Mouse (Mus musculus) 3134 (cell line): Measurements from ENCODE around the gene 4921509C19Rik.
"Not testable (repeated sequence)": the region's sequence is repeated elsewhere in the genome, so short reads cannot be mapped to it uniquely, and the experiment has no call there.

Experiments used
- DNase-seq: peaks from one replicate; pipeline ENCODE4 v3.0.0-alpha.2; 2011; ENCODE audit warnings: low spot score; ENCODE audit not compliant: insufficient read length; ENCODE audit errors: extremely low read depth

Gene 4921509C19Rik

GRCm38 (mm10) chr2:151476053-151476452 is at the start of gene 4921509C19Rik:
Gene 4921509C19Rik (minus strand): TSS chr2:151476153.
- DNase-seq = not testable (repeated sequence)

DNA sequence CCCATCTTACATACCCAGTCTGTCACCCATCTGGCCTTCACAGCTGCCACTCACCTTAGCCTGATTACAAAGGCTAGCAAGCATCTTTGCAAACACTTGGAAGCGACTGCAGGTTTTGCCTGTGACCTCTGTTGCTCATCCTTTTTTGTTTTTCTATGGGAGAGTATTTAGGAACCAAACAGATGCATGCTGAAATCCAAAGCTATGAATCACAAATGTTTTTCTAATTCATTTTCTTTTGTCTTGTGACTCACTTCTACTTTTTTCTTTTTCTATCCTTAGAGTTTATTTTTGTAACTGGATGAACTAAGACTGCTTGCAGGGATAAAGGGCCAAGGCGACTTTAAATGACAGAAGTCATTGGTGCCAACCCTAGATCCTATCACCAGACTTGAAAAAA is 49.6 kb upstream of the 4921509C19Rik start:
- DNase-seq = peak; percentile 30

GRCm38 (mm10) chr2:151524324-151525041 is 48.5 kb upstream of the 4921509C19Rik start:
- peak; percentile 22 for DNase-seq

GRCm38 (mm10) chr2:151519000-151519399 is 43.0 kb upstream of the 4921509C19Rik start:
- no peak for DNase-seq

DNA sequence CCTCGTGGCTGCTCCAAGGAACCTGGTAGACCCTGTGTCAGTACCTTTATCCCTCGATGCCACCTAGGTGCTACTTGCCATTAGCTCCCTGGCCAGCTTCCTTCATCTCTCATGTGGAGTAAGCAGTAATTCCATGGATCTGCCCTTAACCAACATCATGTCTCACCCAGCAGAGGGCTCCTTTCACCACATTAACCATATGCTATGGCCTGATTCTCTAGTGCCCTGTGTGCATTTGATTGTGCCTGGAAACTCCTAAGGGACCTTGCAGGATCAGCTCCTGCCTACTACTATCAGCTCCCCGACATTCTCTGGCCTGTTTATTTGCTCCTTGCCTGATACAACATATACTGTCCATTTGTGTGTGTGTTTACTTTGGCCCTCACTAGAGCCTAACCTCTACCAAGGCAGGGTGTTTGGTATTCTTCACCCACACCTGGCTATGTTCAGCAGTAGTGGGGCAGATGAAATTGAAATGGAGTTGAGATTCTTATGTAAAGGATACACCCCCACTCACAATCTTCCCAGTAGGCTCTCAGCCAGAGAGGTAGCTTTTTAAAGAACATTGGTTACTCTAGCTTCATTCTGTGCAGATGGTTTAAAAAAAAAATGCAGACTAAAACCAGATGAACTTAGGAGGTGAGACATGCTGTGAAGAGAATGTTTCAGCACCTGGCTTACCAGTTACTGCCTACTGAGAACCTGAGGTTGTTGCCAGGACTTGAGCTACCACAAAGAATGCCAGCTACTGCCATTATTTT is 37.8 kb upstream of the 4921509C19Rik start:
- no peak for DNase-seq

GRCm38 (mm10) chr2:151512199-151512598 is 36.2 kb upstream of the 4921509C19Rik start:
- no peak for DNase-seq

- no peak for DNase-seq
Observed at GRCm38 (mm10) chr2:151504226-151504625, 28.3 kb upstream of the 4921509C19Rik start.

- no peak for DNase-seq
Observed at GRCm38 (mm10) chr2:151500442-151501007, 24.6 kb upstream of the 4921509C19Rik start.

DNA sequence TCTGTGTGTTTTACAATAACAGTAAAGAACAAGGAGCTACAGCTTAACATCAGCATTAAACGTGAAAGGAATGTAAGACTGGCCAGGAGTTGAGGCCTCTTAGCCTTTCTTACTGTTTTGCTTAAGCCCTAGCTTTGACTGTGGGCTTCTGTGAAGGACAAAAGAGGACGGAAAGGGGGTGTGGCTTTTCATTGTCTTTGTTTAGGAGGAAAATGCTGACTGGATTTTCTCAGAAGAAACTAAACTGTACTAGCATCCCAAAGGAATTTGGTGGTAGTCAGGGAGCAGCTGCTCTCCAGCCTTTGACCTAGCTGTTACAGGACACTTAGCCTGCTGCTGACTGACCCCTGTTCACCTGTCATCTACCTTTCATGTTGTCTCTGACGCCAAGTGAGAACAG is 22.4 kb upstream of the 4921509C19Rik start:
- DNase-seq = no peak

- peak; percentile 95 for DNase-seq
Observed at GRCm38 (mm10) chr2:151494035-151494803, 18.3 kb upstream of the 4921509C19Rik start, which contains the start of gene Nsfl1c. Gene Nsfl1c (plus strand): TSS chr2:151494182.

DNA sequence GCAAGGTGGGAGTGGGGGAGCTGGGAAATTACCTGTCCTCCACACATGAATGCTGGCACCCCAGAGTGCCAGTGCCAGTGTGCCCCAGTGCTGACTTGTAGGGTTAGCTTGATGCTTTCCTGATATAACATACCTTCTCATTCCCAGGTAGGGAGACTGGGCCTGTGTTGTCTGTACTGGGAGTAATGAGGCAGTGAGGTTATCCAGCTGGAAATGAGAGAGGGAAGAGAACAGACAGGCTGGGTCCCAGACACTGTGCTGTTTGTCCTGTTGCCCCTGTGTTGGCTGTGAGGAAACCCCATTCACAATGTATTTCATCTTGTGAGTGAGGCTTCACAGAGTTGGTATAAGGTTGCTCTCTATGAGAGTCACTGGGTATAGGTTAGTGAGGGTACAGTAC is 10.5 kb upstream of the 4921509C19Rik start:
- DNase-seq = no peak

- not testable (repeated sequence) for DNase-seq
Observed at GRCm38 (mm10) chr2:151434971-151435370, 41.0 kb downstream of the 4921509C19Rik start.

DNA sequence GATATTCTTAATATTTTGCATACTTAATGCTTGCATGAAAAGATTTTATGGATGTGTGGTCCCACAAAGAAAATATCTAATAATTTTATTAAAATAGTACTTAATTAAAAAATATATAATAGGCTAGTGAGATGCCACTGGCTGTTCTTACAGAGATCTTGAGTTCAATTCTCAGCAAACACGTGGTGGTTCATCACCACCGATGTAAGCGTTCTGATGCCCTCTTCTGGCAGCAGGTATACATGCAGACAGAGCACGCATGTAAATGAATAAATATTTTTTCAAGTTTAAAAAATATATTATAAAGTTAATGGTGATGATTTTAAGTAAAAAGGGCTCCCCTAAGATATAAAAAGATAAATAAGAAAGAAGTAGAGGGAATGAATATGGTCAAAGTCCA is 41.8 kb downstream of the 4921509C19Rik start:
- DNase-seq = not testable (repeated sequence)
